Mouse (Mus musculus): ENCODE results near the gene Chp1.
"Not testable (repeated sequence)": the region's sequence is repeated elsewhere in the genome, so short reads cannot be mapped to it uniquely, and the experiment has no call there.

- not testable (repeated sequence) for TF ChIP-seq CTCF (IDR thresholded peaks at IDR 0.05; ENCODE audit: extremely low read depth, insufficient read length, insufficient replicate concordance, low read depth, low read length); POLR2A (IDR thresholded peaks at IDR 0.05; ENCODE audit: low read depth, low read length)
Measured at GRCm38 (mm10) chr2:119601575-119601974, 54.1 kb downstream of the Chp1 start.
